Mouse (Mus musculus) mouse embryonic stem cell (cell line): ENCODE results near the gene Gm48551.

Experiments
- in situ Hi-C, 2 experiments: fragments of 300-500 bp; cut with MboI; formaldehyde crosslinking; loops; 1 replicate in 1 of 2; 3 replicates in 1 of 2; pipeline ENCODE4 v1.14.3; 2019 to 2020; ENCODE audit warnings: low sequenced_read_pairs in 2 of 2, low pct_unique_long_range_greater_than_20kb in 1 of 2, mixed read lengths in 1 of 2; ENCODE audit not compliant: unreplicated experiment in 1 of 2

Gm48551 gene

DNA sequence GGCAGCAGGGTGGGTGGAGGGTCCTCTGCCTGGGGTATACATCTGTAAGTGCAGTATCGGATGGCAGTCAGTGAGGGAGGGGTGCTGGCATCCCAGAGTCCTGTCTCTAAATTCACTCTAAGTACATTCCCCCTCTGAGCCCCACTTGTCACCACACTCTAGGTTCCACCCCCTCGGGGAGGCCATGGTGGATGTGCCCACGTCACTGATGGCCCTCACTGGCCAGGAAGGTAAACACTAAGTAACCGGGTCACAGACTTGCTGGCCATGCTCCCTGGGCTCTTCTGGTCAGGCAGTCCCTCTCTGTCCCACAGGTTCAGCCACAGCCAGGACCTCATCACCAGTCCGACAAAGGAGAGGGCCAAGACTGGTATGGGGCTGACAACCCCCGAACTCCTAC lies 37.9 kb downstream of the Gm48551 start:
- in situ Hi-C loops: no loop called here

DNA sequence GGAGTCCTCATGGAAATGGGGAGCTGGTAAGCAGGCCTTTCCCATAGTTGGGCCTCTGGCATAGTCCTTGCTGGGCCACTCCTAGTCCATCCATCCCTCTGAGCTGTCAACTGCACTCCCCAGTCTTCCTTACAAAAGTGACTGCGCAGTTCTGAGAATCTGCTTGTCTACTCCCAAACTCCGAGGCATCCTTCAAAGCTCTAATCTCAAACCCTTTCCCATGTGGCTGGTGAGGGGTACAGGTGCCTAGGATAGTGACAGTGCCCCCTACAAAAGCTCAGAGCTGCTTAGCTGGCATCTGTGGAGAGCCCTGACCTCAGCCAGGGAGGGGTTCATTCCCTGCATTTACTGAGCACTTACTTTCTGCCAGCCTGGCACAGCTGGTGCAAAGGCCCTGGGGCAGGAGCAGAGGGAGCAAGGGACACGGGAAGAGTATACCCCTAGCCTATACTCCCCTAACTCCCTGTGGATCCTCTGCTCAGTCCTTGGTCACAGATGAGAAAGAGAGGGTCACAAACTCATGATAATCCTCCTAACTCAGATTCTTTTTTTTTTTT lies 38.5 kb downstream of the Gm48551 start:
- in situ Hi-C loops: no loop called here

DNA sequence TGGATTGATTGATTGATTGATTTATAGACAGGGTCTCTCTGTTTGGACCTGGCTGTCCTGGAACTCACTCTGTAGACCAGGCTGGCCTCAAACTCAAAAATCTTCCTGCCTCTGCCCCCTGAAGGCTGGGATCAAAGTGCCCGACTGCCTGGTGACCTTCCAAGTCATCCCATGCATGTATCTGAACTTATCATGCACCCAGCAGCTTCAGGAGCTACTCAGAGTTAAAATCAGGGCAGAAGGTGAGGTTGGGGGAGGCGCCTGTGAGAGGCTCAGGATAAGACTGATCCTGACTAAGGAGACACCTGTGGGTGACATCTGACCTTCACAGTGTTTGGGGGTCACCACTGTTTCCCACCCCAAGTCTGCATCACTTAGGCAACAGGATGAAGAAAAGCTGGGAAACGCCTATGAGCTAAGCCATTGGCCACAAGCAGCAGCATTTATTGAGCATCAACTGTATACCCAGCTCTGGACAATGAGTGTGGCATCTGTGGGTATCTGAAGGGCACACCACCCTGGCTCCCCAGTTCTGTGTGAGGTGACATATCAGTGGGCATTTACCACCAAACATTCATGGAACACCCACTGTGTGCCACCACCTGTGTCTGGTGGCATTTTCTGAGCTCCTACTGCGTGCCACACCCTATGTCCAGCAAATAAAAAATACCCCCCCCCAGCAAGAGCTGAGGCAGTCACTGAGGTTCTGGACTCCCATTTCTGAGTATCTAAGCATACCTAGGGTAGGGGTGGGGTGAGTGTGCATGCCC lies 39.4 kb downstream of the Gm48551 start:
- in situ Hi-C loops: no loop called here

DNA sequence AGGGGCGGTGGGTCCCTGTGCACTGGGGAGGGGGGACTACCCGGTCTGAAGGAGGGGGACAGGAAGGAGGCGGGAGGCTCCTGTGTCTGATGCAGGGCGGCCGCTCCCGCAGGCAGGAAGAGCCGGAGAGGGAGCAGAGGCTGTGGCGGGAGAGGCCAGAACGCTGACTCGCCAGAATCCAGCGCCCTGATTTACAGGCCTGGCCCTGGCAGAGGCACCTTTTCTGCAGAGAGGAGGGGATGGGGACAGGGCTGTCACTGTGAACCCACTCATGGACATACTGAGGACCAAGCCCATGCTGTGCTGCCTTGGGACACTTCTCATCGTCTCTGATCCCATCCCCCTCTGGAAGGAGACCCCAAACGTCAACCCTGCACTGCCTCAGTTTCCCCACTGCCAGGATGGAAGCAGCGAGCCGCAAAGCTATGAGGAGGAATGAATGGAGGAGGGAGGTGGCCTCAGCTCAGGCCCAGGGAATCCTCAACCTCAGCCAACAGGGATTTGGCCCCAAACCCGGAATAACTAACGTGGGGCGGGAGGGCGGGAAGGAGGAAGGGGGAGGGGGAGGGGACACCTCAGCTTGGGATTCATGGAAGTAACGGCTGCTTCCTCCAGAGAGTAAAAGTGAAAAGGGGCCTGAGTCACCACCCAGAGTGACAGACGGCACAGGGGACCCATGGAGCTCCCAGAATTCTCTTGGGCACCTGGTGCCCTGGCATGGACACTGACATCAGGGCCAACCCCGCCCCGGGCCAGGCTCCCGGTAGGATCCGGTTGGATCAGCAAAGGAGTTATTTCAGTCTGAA lies 40.2 kb downstream of the Gm48551 start:
- in situ Hi-C loops: no loop called here

DNA sequence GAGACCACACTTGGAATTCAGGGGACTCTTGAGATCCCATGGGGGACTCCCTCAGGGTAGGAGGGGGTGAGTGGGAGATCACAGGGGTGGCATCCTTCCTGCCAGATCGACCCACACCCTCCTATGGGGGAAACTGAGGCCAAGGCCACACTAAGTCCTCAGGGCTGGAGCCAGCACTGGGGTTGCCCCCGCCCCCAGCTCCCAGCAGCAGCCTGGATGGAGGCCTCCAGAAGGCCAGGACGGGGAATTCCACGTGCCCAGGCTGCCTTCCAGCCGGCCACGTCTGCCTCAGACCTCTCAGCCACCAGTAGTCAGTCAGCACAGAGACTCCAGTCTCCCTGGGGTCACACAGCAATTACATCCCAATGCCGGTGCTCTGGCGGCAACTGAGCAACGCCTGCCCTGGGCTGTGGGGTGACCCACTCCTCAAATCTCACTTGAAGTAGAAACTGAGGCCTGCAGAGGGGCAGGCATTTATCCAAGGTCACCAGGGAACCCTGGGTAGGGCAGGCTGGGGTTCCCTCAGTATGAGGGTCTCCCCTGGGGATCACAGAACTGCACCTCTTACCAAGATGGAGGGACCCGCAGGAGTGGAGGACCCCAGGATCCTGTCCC lies 41.1 kb downstream of the Gm48551 start:
- in situ Hi-C loops: no loop called here

DNA sequence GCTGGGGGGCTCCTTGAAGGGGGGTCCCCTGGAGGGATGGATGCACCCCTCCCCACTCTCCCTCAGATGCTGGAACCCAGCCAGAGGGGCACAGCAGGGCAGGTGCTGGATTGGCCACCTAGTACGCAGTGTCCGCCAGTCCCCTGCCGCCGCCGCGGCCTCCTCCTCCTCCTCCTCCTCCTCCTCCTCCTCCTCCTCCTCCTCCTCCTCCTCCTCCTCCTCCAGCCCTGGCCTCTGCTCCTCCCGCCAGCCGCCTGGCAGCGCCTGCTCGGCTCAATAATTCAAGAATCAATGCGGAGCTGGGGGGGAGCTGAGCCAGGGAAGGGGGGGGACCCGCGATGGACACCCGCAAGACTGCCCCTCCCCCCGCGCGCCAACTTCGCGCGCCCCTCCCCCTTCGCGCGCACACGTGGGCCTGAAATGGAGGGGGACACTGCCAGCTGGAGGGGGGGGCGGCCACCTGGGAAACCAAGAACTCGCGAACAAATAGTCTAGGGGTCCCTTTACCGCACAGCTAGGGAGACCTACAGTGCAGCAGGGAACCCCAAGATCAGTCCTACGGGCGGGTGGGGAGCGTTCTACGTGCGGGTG lies 41.9 kb downstream of the Gm48551 start:
- in situ Hi-C loops: no loop called here

DNA sequence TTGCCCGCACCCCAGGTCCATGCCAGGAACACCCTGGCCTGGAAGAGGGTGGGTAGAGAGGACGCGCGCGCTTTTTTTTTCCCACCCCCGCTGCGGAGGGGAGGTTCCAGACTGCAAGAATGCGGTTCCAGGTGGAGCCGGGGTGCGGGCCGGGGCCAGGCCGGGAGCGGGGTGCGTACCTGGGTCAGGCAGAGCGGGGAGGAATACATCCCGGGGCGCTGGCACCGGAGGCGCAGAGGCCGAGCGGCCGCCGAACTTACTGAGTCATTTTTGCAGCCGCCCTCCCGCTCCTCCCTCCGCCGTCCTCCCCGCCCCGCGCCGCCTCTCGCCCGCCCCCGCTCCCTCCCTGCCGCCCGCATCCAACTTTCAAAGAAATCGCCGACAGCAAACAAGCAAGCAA lies 42.6 kb downstream of the Gm48551 start:
- in situ Hi-C loops: no loop called here

DNA sequence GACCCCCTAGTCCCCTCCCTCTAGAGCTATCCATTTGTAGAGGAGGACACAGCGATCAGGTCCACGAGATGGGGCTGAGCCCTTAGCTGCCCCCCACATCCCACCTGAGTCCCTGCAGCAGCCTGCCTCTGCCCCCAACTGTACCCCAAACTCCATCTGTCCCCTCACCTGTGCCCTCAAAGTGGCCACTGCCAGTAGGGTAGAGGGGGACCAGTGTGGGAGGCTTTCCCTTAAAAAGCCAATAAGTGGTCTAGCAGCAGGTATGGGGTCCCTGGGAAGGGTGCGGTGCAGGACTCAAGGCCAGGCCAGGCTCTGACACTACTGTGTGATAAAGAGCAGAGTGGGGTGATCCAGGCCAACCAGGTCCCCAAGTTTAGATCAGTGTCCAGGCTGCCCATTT lies 43.1 kb downstream of the Gm48551 start:
- in situ Hi-C loops: no loop called here

DNA sequence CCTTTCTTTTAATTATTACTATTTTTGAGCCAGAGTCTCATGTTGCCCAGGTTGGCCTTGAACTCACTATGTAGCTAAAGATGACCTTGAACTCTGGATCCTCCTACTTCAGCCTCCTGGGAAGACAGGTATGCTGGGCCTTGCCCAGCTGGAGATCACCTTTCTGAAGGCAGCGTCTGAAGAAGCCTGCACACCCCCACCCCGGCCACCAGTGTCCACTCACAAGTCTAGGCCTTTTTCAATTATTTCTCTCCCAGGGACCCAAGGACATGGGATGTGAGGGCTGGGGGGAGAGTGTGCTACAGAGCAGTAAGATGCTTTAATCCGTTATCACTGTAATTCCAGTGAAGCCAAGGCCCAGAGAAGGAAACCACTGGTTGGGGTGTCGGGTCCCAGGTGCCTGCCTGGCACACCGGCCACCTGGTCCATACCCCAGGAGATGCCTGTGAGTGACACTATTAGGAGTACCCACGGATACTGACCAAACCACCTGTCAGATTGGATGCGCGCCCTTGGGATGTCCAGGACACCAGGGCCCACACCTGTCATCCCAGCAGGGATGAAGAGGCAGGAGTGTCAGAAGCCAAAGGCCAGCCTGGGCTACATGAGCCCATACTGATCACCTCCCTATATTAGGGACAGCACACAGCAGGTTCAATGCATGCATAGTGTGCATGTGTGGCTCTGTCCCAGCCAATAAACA lies 43.7 kb downstream of the Gm48551 start:
- in situ Hi-C loops: no loop called here

DNA sequence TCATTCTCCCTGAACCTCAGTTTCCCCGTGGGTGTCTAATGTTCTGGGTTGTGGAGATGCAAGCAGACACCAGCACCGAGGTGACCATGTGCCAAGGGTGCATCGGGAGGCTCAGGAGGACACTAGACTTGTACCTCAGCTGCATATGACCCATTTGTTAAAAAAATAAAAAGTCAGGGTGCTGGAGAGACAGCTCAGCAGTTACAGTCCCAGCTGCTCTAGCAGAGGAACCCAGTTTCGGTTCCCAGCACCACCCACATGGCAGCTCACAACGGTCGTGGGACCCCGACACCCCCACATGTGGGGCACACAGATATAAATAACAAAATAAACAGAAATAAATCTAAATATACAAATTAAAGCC lies 44.2 kb downstream of the Gm48551 start:
- in situ Hi-C loops: no loop called here

DNA sequence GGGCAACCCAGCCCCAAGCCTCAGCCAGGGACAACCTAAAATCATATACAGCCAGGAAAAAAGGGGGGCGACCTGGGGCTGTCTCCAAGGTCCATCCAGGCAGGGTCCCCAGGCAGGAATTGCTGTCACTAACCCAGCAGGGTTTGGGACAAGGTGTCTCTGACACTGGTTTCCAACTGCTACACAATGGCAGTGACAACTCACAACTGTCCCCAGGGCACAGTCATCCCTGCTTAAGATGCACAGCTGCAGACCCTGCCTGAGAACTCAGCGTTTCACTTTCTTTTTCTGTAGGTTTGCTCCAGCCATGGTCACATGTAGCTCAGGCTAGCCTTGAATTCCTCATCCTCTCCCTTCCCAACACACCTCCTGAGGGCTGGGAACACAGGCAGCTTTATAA lies 44.8 kb downstream of the Gm48551 start:
- in situ Hi-C loops: no loop called here

DNA sequence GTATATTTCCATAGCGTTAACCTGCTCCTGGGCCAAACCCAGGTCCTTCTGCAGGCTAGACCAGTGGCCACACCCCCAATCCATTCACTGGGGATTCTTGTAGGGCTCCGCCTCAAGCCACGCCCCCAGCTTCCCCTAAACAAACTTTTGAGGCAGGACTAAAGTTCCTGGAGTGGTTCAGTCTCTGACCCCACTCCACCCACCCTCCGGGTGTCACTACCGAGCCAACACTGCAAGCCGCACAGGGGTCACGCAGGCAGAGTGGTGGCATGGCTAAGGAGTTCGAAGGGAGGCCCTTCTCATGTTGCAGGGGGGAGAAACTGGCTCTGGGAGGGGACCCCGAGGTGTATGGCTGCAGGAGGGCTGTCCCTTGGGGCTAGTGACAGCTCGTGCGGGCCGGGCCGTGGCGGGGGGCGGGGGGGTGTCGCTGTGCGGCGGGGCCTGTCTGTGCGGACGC lies 45.4 kb downstream of the Gm48551 start:
- in situ Hi-C loops: no loop called here

DNA sequence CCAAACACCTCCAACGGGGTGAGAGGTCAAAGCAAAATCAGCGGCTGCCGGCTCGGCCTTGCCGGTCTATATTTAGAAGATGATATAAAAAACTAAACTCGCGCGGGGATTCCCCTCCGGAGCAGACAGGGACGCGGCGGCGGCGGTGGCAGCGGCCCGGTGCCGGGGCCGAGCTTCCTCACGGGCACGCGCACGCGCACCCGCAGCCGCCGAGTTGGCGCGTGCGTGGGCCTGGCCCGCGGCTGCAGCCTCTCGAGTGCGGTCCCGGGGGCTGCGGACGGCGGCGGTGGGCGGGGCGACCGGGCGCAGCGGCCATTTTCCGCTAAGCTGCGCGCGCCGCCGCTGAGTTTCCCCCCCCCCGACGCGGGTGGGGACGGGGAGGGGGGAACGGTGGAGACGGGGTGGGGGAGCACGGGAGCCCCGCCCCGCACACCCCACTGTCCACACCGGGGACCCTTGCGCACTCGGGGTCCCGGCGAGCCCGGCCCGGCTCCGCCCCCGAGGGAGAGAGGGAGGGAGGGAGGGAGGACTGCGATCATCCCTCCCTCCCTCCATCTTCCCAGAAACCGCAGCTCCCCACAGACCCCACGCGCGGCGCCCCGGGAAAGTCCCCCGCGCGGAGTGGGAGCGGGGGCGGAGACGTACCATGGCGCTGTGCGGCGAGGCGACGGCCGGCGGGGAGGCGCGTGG lies 46.0 kb downstream of the Gm48551 start:
- in situ Hi-C loops: no loop called here

DNA sequence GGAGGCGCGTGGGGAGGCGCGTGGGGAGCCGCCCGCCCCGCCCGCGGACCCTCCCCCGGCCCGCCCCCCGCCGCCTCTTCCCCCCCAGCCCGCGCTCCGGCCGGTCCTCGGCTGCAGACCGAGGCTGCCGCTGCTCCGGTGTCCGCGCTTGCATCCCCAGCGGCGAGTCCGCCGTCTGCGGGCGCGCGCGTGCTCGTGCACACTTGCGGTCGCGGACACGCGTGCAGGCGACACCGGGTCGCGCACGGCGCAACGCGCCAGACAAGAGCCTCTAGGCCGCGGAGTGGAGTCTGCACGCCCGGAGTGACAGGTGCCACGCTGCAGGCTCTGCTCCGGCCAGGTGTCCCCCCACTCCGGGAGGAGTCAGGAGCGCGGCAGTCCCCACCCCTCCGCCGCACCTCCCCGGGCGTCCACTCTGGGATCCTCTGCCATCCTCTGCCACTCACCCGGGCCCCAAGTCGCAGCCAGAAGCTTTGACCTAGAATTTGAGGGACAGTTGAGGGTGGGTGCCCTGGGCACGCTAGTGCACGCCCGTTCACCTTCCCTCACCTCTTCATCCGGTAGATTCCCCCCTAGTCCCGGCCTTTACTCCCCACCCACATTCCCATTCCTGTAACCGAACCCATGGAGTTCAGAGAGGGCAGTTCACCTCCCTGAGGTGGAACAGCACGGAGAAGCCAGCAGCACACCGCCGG lies 46.7 kb downstream of the Gm48551 start:
- in situ Hi-C loops: no loop called here

DNA sequence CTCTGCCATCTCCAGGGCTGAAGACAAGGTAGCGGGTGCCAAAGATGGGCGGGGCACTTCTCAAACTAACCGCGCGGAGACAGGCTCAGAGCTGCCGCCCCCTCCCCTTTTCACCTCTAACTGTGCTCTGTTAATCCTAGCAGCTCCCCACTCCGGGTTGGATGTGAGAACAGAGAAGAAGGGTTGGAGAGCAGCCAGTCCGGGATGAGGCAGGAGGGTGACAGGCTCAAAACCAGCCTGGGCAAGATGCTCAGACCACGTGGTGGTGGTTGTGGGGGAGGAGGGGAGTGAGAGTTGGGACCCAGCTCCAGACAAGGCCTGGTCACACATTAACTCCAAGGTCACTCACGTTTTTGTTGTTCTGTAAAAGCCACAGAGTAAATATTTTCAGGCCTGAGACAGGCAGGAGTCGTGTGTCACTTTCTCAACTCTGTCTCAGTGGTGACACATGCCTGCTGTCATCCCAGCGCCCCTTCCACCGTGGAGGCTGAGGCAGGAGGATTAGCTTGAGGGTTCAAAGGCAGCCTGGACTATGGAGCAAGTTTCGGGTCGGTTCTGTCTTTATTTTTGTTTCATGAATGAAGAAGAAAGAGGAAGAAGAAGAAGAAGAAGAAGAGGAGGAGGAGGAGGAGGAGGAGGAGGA lies 47.4 kb downstream of the Gm48551 start:
- in situ Hi-C loops: no loop called here

DNA sequence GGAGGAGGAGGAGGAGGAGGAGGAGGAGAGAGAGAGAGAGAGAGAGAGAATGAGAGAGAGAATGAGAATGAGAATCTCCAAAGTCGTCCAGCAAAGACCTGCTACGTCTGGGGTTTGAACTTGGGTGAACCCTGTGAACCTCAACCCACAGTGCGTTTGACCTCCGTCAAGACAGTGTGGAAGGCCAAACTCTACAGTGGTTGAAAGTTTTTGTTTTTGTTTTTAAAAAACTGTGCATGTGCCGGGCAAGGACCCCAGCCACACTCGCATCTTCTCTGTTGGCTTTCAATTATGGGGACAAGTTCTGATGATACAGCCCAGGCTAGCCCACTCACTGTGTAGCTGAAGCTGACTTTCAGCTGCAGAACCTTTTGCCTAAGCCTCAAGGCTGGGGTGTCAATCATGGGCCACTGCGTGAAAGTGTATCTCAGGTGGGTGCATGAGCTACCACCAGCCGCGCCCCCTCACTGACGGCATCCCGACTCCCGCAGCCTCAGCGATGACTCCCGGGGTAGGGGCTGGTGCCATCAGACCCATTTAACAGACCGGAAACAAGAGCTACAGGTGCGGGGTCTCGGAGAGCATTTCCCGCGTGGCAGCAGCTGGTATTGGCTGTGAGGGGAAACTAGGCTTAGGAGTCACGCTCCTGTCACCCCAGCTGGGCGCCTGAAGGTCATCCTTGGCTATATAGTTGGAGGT lies 48.1 kb downstream of the Gm48551 start:
- in situ Hi-C loops: no loop called here
